Mouse (Mus musculus) liver, embryonic 13.5 days (tissue): Measurements from ENCODE around the gene BC029722. TPM values are rescaled to one million over a fixed set of nuclear protein-coding genes. Genes with fewer than 3 reads are reported as not detected.

ENCODE experiments used
- ATAC-seq: fragments of 200-750 bp; cut with Nextera tagmentation; 2 replicates; pipeline ENCODE4 v1.8.0; 2017; ENCODE audit warnings: low read depth, mild to moderate bottlenecking, moderate number of reproducible peaks, moderate library complexity
- DNase-seq: peaks from one replicate; pipeline ENCODE4 v3.0.0; 2022
- H3K27ac ChIP-seq: fragments of 300-500 bp; sonication (generic); 2 replicates; pipeline ENCODE4 v1.5.1; 2015; ENCODE audit warnings: moderate library complexity, mild to moderate bottlenecking, inconsistent platforms
- H3K27me3 ChIP-seq: fragments of 300-500 bp; sonication (generic); 2 replicates; pipeline ENCODE4 v1.6.1; 2015; ENCODE audit warnings: mild to moderate bottlenecking, inconsistent platforms
- H3K36me3 ChIP-seq: fragments of 300-500 bp; sonication (generic); 2 replicates; pipeline ENCODE4 v1.6.1; 2015; ENCODE audit warnings: mild to moderate bottlenecking, inconsistent platforms
- H3K4me1 ChIP-seq: fragments of 300-500 bp; sonication (generic); replicated peaks from 2 replicates; pipeline ENCODE4 v1.6.1; 2015; ENCODE audit warnings: inconsistent platforms
- H3K4me2 ChIP-seq: fragments of 300-500 bp; sonication (generic); 2 replicates; pipeline ENCODE4 v1.6.1; 2015; ENCODE audit warnings: inconsistent platforms, mild to moderate bottlenecking, moderate library complexity
- H3K4me3 ChIP-seq: fragments of 300-500 bp; sonication (generic); replicated peaks from 2 replicates; pipeline ENCODE4 v1.5.1; 2015; ENCODE audit warnings: mild to moderate bottlenecking, inconsistent platforms
- H3K9ac ChIP-seq: fragments of 300-500 bp; sonication (generic); 2 replicates; pipeline ENCODE4 v1.6.1; 2015; ENCODE audit warnings: mild to moderate bottlenecking, inconsistent platforms
- H3K9me3 ChIP-seq: fragments of 300-500 bp; sonication (generic); replicated peaks from 2 replicates; pipeline ENCODE4 v1.6.1; 2016; ENCODE audit warnings: inconsistent platforms
- WGBS: fragments of 180-500 bp; shearing (Covaris S2); methylation state at CpG from one replicate; pipeline ENCODE4 v1.1.7; 2015; ENCODE audit not compliant: insufficient replicate concordance; 5-methylcytosine and 5-hydroxymethylcytosine counted together
- polyA plus RNA-seq: library from polyadenylated mRNA; unstranded; fragments of >200 nt; fragmentation: Nextera tagmentation; extraction: Ambion mirVana; gene quantifications from 2 replicates; pipeline ENCODE4 v1.2.1, GENCODE M21; 2015

Gene BC029722
- polyA plus RNA-seq, 1 experiment from 2014 or later: 5.7 TPM

GRCm38 (mm10) chr2:155818596-155819391, 432 bp downstream of the BC029722 start:
- Histone ChIP-seq H3K4me3 (peak overlapping the region; percentile 82), H3K27me3 (0 out of 2 replicates have a peak, but pooled peaks cover 3% of the 10 kb centered on the region), H3K4me1 (peaks cover 32% of the 10 kb centered on the region), H3K9me3 (no peaks in the 10 kb centered on the region), H3K36me3 (peaks cover 45% of the 10 kb centered on the region), H3K4me2 (peak overlapping the region; percentile 89), H3K9ac (peak overlapping the region; percentile 86), H3K27ac (peak overlapping the region; percentile 74)
- DNase-seq (peak; percentile 82), ATAC-seq (peak; percentile 97)
- WGBS: under 1% methylated on average over 37 of the region's 37 CpGs

DNA sequence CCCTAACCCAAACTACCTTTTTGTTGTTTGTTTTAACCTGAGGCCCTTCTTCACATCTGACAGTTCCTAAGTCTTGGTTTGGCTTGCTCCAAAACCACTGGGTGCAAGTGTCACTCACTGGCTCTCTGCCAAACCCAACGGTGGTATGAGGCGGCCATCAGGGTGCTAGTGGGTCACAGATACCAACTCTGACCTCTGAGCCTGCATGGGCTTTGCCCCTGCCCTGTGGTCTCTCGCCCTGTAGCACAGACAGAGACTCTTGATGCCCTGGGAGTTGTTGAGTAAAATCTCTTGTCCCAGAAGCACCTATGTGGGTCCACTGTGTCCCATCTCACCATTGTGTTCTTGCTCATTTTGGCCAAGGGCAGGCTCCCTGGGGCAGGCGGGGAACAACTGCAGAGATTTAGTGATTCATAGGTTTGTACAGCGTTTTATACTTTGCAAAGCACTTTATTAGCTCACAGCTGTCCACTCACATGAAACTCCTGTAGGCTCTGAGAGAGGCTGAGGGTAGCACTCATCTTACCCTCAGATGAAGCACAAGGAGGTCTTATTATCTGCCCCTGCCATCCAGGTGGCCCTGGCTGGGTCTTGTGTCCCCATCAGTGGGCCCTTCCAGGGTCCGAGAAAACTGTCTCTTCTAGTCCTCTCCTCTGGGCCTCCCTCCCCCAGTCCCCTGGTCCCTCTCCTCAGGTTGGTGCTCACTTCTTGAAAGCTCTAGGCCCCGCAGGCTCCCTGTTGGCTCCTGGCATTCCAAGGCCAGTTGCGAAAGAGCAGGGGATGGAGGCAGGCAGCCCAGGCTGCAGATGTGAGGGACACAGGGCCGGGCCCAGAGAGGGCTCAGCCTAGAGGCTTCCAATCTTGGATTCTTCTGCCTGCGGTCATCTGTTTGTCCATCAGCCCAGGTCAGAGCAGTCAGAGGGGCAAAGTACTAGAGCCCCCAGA, 1.7 kb downstream of the BC029722 start:
- 62% methylated on average over 10 of the region's 10 CpGs for WGBS
- H3K4me2 ChIP-seq: peak overlapping the region; percentile 89
- peaks cover 33% of the 10 kb centered on the region for H3K36me3 ChIP-seq
- ATAC-seq: no peak
- H3K4me3 ChIP-seq: peak overlapping the region; percentile 82
- peaks cover 32% of the 10 kb centered on the region for H3K4me1 ChIP-seq
- no peak overlapping the region for H3K27ac ChIP-seq
- peak overlapping the region; percentile 86 for H3K9ac ChIP-seq
- H3K27me3 ChIP-seq: 0 out of 2 replicates have a peak, but pooled peaks cover 4% of the 10 kb centered on the region
- H3K9me3 ChIP-seq: no peaks in the 10 kb centered on the region
- no peak for DNase-seq

GRCm38 (mm10) chr2:155816179-155816578, 3.0 kb downstream of the BC029722 start:
- 88% methylated on average over 1 of the region's 1 CpGs for WGBS
- DNase-seq (no peak), ATAC-seq (no peak)
- Histone ChIP-seq H3K4me2 (no peak overlapping the region), H3K27me3 (0 out of 2 replicates have a peak, but pooled peaks cover 4% of the 10 kb centered on the region), H3K4me3 (no peak overlapping the region), H3K9me3 (no peaks in the 10 kb centered on the region), H3K9ac (no peak overlapping the region), H3K27ac (no peak overlapping the region), H3K4me1 (peaks cover 32% of the 10 kb centered on the region), H3K36me3 (peaks cover 20% of the 10 kb centered on the region)

DNA sequence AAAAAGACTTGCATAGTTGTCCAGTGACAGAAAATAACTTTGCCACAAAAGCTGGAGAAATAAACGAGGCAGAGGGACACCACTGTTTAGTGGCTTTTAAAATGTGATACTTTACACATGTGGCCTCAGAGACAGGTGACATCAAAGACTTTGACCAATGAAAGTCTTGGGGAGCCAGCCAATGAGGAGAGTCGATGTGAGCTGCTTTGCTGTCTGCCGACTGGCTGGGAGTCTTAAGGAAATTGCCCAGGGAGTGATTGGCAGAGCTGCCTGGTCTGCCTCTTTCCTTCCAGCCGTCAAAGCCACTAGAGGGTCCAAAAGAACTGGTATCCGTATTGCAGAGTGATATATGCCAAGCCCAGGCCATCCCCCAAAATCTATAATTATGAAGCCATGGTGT, 4.4 kb downstream of the BC029722 start:
- DNase-seq (no peak), ATAC-seq (no peak)
- H3K27ac ChIP-seq: no peak overlapping the region
- 23% methylated on average over 5 of the region's 5 CpGs for WGBS
- H3K4me1 ChIP-seq: peaks cover 25% of the 10 kb centered on the region
- H3K4me2 ChIP-seq: no peak overlapping the region
- H3K9me3 ChIP-seq: no peaks in the 10 kb centered on the region
- no peak overlapping the region for H3K4me3 ChIP-seq
- peaks cover 6% of the 10 kb centered on the region for H3K36me3 ChIP-seq
- no peak overlapping the region for H3K9ac ChIP-seq
- 0 out of 2 replicates have a peak, but pooled peaks cover 7% of the 10 kb centered on the region for H3K27me3 ChIP-seq

GRCm38 (mm10) chr2:155812637-155813036, 6.6 kb downstream of the BC029722 start:
- WGBS: 64% methylated on average over 4 of the region's 4 CpGs

GRCm38 (mm10) chr2:155811821-155812396, 7.3 kb downstream of the BC029722 start:
- H3K4me2 ChIP-seq: no peak overlapping the region
- H3K4me1 ChIP-seq: no peaks in the 10 kb centered on the region
- 39% methylated on average over 16 of the region's 16 CpGs for WGBS
- no peak overlapping the region for H3K4me3 ChIP-seq
- no peaks in the 10 kb centered on the region for H3K9me3 ChIP-seq
- H3K27me3 ChIP-seq: 0 out of 2 replicates have a peak, but pooled peaks cover 7% of the 10 kb centered on the region
- ATAC-seq: no peak
- no peak overlapping the region for H3K9ac ChIP-seq
- H3K27ac ChIP-seq: no peak overlapping the region
- DNase-seq: peak; percentile 59
- no peaks in the 10 kb centered on the region for H3K36me3 ChIP-seq

More at GRCm38 (mm10) chr2:155812637-155813036, 6.6 kb downstream of the BC029722 start:
- no peak overlapping the region for H3K4me3 ChIP-seq
- no peak overlapping the region for H3K27ac ChIP-seq
- DNase-seq: no peak
- H3K9me3 ChIP-seq: no peaks in the 10 kb centered on the region
- H3K36me3 ChIP-seq: no peaks in the 10 kb centered on the region
- 0 out of 2 replicates have a peak, but pooled peaks cover 7% of the 10 kb centered on the region for H3K27me3 ChIP-seq
- no peak overlapping the region for H3K4me2 ChIP-seq
- no peak for ATAC-seq
- H3K4me1 ChIP-seq: peaks cover 4% of the 10 kb centered on the region; the same call in 1 of the 2 replicates
- H3K9ac ChIP-seq: no peak overlapping the region

DNA sequence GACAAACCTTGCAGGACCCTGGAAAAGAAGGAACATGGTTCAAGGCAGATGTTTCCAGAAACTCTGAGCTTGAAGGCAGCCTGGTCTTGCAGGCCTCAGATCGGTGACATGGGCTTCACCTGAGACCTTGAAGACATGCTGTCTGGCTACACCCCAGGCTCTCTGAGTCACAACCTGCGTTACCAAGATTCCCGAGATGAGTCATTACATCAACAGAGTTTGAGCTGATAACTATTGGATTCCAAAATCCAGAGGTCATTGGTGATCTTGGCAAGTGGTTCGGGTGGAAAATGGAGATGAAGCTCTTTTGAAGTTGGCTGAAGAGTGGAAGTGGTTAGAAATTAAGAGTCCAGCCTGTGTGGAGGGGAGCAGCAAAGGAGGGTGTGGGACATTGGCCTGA, 9.6 kb downstream of the BC029722 start:
- 60% methylated on average over 4 of the region's 4 CpGs for WGBS

GRCm38 (mm10) chr2:155807408-155807807, 11.8 kb downstream of the BC029722 start:
- Histone ChIP-seq H3K9me3 (no peaks in the 10 kb centered on the region), H3K4me3 (no peak overlapping the region), H3K27me3 (0 out of 2 replicates have a peak, but pooled peaks cover 2% of the 10 kb centered on the region), H3K4me2 (no peak overlapping the region), H3K4me1 (no peaks in the 10 kb centered on the region), H3K27ac (no peak overlapping the region), H3K9ac (no peak overlapping the region), H3K36me3 (no peaks in the 10 kb centered on the region)
- ATAC-seq (no peak), DNase-seq (no peak)
- WGBS: 67% methylated on average over 4 of the region's 4 CpGs

More for the DNA sequence above, 9.6 kb downstream of the BC029722 start:
- Histone ChIP-seq H3K4me3 (no peak overlapping the region), H3K27ac (no peak overlapping the region), H3K27me3 (0 out of 2 replicates have a peak, but pooled peaks cover 7% of the 10 kb centered on the region), H3K36me3 (no peaks in the 10 kb centered on the region), H3K4me1 (no peaks in the 10 kb centered on the region), H3K9me3 (no peaks in the 10 kb centered on the region), H3K4me2 (no peak overlapping the region), H3K9ac (no peak overlapping the region)
- DNase-seq (no peak), ATAC-seq (no peak)

- H3K9ac ChIP-seq: no peak overlapping the region
- H3K36me3 ChIP-seq: no peaks in the 10 kb centered on the region
- ATAC-seq: no peak
- H3K4me1 ChIP-seq: no peaks in the 10 kb centered on the region
- H3K4me3 ChIP-seq: no peak overlapping the region
- 0 out of 2 replicates have a peak, but pooled peaks cover 2% of the 10 kb centered on the region for H3K27me3 ChIP-seq
- no peaks in the 10 kb centered on the region for H3K9me3 ChIP-seq
- WGBS: 44% methylated on average over 5 of the region's 5 CpGs
- H3K4me2 ChIP-seq: no peak overlapping the region
- H3K27ac ChIP-seq: no peak overlapping the region
- no peak for DNase-seq
Observed at GRCm38 (mm10) chr2:155806548-155806947, 12.7 kb downstream of the BC029722 start.

GRCm38 (mm10) chr2:155805925-155806255, 13.3 kb downstream of the BC029722 start:
- no peaks in the 10 kb centered on the region for H3K4me1 ChIP-seq
- no peak overlapping the region for H3K4me2 ChIP-seq
- DNase-seq (no peak), ATAC-seq (no peak)
- no peak overlapping the region for H3K4me3 ChIP-seq
- H3K27ac ChIP-seq: no peak overlapping the region
- no peaks in the 10 kb centered on the region for H3K36me3 ChIP-seq
- H3K27me3 ChIP-seq: 0 out of 2 replicates have a peak, but pooled peaks cover 2% of the 10 kb centered on the region
- 56% methylated on average over 6 of the region's 6 CpGs for WGBS
- H3K9me3 ChIP-seq: no peaks in the 10 kb centered on the region
- no peak overlapping the region for H3K9ac ChIP-seq
